Mouse (Mus musculus) thymus, postnatal 25 days (tissue): ENCODE results near the gene Olfr904.
"Not testable (repeated sequence)": the region's sequence is repeated elsewhere in the genome, so short reads cannot be mapped to it uniquely, and the experiment has no call there.

Experiments used
- DNase-seq: peaks from one replicate; pipeline ENCODE4 v3.0.0; 2022

Gene Olfr904

GRCm38 (mm10) chr9:38462844-38463243, at the start of gene Olfr904:
Olfr904 (plus strand) TSS chr9:38463144.
- no peak for DNase-seq

- DNase-seq = not testable (repeated sequence)
Measured at GRCm38 (mm10) chr9:38413502-38413901, 49.4 kb upstream of the Olfr904 start.

- DNase-seq = no peak
Measured at GRCm38 (mm10) chr9:38423801-38424200, 39.1 kb upstream of the Olfr904 start.

- DNase-seq = no peak
Measured at GRCm38 (mm10) chr9:38427026-38427425, 35.9 kb upstream of the Olfr904 start.

GRCm38 (mm10) chr9:38429155-38429554, 33.8 kb upstream of the Olfr904 start, which contains the start of gene Olfr901:
Olfr901 (plus strand) TSS chr9:38429455.
- DNase-seq = no peak

GRCm38 (mm10) chr9:38447352-38447751, 15.6 kb upstream of the Olfr904 start, which contains the start of gene Olfr902:
Olfr902 (plus strand) TSS chr9:38447652.
- DNase-seq = no peak

GRCm38 (mm10) chr9:38470807-38471206, 7.9 kb downstream of the Olfr904 start, which contains the start of gene Olfr905:
Olfr905 (plus strand) TSS chr9:38471107.
- DNase-seq = no peak

GRCm38 (mm10) chr9:38486785-38487184, 23.8 kb downstream of the Olfr904 start, which contains the start of gene Olfr906:
Olfr906 (plus strand) TSS chr9:38487085.
- no peak for DNase-seq

- DNase-seq = no peak
Measured at GRCm38 (mm10) chr9:38495501-38495900, 32.6 kb downstream of the Olfr904 start, which contains the start of gene Olfr907. Olfr907 (plus strand) TSS chr9:38495801.

GRCm38 (mm10) chr9:38512353-38512752, 49.4 kb downstream of the Olfr904 start:
- DNase-seq = no peak
